Mouse (Mus musculus) R1 (cell line): ENCODE measurements around the gene Magi2.

Source experiments
- DNase-seq: peaks from one replicate; pipeline ENCODE4 v3.0.0-alpha.2; 2018; ENCODE audit warnings: low read depth, low spot score

The Magi2 gene

DNA sequence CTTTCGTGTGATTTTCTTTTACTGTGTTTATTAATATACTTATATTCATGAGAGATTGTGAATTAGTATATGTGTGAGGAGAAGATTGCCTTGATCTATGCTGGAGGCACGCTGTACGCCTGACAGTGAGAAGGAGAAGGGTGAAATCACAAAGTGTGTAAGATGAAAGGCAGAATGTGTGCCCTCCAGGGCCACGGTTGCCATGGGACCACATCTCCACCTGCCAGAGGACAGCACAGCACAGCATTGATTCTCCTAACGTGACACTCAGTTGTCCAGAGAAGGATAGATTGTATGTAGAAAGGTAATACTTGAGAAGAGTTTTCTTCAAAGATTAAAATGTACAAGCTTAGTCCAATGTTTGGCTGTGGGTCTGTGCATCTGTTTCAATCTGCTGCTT, 847.3 kb downstream of the Magi2 start:
- DNase-seq, result no peak

DNA sequence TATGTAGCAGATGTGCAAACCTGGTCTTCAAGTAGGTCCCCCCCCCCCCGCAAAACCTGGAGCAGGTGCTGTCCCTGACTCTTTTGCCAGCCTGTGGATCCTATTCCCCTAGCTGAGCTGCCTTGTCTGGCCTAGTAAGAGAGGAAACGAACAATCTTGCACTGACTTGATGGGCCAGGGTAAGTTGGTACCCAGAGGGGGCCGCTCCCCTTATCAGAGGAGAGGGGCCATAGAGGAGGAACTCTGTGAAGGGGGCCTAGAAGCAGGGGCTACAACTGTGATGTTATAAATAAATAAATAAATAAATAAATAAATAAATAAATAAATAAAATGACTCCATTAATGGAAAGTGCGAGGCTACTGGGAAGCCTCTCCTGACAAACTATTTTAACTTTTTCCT, 848.0 kb downstream of the Magi2 start:
- no peak for DNase-seq

DNA sequence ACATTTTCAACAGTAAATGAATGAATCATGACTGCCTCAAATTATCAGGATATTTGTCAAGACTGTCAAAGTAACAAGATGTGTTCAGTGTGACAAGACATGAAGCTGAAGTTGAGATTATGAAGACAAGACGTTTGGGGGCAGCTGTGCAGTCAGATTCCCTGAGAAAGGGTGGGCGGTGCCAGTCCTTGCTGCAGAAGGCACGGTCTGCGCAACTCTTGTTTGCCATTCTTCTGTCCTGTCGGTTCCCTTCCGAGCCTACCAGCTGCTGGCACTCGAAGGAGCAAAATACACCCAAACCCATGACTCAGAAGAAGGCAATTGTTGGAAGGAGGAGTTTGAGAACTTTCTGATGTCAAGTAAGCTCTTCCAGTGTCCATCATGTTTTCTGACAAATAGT, 852.1 kb downstream of the Magi2 start:
- DNase-seq, result no peak

DNA sequence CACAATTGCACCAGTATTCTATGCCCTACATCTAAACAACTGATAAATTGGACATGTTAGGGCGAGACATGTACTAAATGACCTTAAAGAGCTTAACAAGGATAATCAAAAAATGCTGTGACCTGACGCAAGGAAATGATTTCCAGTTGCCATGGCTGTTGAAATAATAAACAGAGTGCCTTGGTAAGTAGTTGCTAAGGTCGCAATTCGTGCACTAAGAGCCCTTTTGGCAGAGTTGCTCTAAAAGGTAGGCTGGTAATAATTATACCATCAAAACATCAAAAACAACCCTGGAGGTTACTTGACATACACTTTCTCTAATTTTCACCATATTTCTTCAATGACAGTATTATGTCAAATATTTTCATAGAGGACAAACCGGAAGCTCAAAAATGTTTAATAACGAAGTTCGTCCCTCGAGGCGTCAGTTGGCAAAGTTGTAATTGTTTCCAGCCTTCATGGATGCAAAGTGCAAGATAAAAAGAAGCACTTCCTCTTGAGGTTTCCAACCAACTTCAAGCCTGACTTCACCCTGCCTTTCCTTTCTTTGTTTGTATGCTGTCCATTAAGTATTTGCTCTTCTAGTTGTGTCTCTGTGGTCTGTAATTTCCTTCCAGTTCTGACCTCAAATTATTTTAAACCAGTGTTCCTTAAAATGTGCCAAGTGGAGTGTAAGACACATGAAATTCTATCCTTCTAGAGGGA, 853.9 kb downstream of the Magi2 start:
- no peak for DNase-seq

DNA sequence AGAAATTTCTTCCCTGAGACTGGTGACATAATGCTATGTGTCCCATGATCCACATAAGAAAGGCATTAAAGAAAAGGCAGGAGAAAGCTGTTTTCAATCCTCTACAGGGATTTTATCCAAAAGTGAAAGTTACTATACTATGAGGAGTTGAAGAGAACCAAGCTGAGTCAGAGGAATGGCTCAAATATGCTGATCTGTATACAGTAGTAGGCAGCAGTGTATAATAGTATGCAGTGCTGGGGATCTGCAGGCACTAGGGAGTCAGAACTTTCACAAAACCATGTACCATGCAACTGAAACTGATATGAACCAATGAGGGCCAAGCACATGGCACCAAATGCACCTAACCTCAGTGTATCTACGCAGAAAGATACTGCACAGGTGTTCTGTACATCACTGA, 855.5 kb downstream of the Magi2 start:
- DNase-seq, result no peak

DNA sequence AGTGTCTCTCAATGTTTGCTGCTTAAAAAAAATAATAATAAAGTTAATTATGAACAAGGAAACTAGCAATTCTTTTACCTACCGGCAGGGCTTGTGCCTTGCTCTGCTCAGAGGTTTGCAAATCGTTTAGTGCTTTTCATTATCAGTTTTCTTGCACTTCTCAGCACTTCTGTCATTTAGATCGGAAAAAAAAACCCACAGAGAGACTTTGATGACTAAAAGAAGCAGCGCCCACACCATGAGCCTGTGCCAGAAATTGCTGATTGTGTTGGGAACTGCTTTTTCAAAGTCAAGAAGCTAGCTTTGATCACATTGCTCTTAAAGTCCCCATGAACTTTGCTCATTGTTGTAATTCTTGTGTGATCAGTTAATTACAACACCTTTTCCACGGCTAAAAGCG, 860.2 kb downstream of the Magi2 start:
- no peak for DNase-seq

DNA sequence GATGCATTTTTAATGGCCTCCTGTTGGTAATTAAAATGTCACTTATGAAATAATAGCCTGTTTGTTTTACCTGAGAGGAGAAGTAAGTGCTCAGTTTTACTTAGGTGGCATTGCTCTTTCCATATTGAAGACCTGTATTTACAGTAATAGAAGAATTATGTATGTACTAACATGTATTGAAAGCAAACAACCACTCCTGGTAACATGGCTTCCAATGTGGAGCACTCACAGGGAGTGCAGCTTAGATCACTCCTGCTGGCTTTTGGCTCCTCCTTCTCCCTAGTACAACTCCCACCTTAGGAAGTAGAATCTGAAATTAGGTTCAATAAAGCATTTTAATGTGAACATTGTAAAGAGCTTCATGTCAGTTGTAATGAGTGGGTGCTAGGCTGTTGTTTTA, 877.0 kb downstream of the Magi2 start:
- peak; percentile 15 for DNase-seq

DNA sequence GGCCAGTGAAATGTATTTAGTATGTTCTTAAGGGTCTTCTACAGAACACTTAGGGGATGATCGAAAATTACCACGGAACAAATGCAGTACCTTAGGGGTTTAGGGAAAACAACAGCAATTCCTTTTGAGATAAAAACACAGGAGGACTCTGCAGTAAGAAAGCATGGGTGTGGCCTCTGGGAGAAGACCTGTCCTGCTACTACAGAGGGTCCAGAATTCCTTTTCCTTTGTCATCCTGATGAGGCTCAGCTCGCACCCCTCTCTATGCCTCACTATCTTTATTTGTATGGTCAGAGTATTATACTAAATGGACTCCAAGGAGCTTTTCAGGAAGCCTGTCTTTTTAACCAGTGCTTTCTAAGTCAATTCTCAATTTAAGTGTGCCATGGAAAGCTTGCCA, 877.7 kb downstream of the Magi2 start:
- peak; percentile 75 for DNase-seq

DNA sequence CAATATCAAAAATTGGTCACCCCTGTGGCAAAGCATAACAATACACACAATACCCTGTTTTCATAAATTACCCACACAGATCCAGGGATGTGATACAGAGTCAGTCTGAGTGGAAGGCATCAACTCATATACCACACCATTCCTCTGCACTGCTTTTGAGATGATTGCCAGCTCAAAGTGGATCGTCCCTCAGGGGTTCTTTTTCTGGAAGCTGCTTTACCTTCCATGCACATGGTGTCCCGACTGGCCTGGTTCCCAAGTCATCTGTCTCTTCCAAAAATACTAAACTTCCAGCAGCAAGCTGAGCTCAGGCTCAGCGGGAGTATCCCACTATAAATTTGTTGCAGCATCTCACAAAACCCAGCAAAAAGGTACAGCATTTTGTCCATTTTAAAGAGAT, 882.7 kb downstream of the Magi2 start:
- no peak for DNase-seq

DNA sequence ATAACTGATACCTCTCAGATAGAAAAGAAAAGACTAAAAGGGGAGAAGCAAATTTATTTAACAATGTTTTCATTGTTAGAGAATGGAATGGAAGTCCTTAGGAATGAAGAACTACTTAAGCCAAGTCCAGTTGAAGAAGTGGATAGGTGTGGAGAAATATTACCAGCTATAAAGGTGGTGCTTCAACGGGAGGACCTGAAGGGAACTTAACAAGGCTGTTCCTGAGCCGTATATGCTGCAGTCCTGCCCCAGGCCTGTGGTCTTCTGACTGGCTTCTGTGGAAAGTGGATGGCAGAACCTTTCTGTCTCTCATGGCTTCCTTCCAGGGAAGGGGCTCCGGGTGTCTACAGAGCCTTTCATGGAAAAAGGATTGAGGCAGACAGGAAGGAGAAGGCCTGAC, 890.3 kb downstream of the Magi2 start:
- no peak for DNase-seq

DNA sequence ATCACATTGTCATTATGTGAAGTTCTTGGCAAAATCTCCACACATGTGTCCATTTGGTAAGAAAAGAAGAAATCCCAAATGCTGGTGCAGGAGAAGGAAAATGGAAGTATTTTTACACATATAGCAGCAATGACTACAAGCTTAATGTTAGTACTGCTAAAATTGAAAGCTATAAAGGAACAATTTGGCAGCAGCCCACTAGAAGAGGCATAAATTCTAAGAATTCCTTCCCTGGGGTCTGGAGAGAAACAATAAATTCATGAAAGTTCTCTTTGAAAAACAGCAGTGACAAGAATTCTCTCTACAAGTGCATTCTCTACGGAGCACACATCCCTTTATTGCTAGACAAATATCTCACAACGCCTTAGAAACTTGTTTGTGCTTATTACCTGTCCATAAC, 913.4 kb downstream of the Magi2 start:
- DNase-seq, result no peak

DNA sequence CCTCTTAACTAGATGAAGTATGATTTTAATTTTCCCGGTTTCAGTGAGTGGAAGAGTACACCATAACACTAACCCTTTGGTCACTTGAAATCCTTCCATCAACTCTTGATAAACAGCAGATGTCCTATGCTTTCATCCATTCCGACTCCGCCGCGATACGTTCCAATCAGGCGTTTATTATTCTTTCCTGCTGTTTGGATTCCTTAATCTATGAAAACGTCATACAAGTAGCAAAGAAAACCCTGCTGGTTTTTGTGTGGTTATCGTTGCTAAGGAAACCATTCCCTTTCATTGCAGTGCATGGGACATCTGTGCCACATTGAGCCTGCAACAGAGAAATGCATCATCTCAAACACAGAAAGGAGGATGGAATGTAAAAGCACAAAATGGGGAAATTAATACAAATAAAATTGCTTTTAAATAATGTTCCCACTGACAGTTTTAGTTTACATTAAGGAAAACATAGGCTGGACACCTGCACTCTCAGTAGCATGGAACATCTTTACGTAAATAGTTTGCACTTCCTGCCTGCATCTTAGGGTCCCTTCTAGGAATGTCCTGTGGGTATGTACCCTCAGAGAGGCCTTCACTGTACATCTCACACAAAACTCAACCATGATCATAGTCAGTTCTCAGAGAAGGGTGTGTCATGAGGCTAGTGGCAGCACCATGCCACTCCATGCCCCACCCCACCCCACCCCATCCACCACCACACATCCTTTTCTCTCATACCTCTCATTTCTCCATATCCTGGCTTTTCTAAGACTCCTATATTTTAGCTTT, 914.0 kb downstream of the Magi2 start:
- DNase-seq, result no peak

DNA sequence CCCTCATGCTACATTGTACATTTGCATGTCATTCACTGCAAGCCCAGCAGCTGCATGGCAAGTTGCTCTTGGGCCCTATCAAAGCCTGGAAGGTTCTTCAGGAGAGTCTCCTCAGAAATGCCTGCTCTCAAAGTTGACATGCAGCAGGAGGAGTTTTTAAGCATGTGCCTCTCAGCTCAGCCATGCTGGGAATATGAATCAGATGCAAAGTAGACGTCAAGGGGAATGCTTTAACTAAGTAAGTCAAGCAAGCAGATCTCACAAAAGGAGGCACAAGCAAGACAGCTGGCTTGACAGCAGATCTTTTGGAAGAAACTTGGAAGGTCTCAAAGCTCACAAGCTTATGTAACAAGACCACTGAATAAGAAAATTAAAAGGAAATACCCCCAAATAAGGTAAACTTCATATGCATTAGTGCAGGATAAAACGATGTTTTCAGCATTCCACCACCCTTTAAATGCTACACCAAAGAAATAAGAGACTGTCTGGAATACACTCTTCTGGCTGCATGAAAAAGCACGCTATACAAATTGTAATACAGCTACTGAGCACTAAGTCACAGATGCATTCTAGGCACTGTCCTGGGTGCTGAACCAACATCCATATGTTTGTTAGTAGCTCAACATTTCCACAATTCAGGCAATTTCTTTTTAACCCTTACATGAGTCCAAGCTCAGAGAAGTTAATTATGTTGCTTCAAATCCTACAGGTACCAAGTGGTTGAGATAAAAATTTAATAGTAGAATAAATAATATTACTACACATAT, 926.7 kb downstream of the Magi2 start:
- peak; percentile 26 for DNase-seq

DNA sequence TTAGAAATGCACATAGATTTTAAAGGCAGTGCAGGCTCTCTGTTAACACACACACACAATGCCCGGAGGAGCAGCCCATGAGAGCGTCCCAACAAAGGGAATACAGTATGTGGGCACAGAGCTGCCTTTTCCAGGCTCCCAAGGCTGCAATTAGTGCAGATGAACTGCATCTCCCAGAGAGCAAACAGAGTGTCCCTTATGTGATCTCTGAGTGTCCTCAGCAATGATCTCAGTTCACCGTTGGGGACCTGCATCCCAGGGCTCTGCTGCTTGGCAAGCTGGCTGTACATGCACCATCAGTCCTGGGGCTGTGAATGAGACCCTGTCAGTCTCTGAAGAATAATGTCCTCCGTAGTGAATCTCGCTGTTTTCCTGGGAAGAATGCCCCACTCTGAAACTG, 969.9 kb downstream of the Magi2 start:
- DNase-seq, result no peak

DNA sequence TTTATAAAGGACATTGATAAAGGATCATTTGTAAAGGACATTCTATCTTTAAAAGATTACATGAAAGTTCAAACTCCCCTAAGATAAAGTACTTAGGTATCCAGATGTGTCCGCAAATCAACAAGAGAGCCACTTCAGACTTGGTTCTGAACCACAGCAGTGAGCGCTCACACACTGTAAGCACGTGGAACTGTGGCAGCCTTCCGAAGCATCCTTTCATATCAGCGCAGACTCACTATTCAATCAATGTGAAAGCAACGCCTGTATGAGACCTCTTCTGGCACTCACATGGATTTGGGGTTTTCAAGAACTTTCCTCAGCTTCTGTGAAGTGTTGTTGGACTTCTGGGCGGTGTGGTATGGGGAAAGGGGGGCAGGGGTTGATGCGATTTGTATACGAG, 970.6 kb downstream of the Magi2 start:
- DNase-seq, result no peak

DNA sequence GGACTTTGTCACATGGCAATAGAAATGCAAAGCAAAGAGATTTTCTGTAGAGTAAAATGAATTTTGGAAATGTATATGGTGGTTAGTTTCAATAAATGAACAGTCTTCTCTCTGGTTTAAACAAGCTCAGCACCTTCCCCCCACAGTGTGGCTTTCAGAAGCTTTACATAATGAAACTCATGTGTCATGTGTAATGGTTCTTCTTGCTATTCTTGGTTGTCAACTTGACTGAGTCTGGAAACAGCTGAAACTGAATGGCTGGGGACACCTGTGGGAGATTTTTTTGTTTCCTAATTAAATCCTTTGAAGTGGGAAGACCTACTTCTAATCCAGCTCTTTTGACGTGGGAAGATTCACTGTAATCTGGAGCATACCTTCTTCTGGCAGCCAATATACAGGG, 974.5 kb downstream of the Magi2 start:
- DNase-seq, result no peak

DNA sequence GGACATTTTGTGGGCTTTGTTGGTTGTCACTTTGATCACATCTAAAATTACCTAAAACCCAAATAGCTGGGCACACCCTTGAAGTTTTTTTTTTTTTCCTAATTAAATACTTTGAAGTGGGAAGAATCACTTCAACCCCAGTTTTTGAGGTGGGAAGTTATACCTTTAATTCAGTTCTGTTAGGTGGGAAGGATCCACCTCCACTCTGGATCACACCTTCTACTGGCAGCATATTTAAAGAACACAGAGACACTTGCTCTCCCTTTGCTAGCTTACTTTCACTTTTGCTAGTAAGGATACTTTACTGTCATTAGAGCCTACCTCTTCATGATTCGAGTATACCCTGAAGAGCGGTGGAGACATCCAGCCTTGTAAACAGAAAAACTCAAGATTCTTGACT, 981.3 kb downstream of the Magi2 start:
- DNase-seq, result no peak

DNA sequence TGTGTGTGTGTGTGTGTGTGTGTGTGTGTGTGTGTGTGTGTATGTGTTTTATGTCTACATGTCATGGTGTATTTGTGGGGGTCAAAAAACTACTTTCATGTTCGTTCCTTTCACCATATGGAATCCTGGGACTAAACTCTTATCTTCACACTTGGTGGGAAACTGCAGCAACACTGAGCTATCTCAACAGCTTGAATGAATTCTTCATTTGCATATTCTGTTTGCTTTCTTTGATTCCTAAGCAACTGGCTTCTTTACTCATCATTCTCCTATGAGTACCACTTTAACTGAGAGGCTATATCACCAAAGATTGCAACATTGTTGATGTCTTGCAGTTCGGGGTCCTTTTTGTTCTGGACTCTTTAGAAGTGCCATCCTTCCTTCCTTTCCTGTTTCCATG, 986.5 kb downstream of the Magi2 start:
- DNase-seq, result no peak

DNA sequence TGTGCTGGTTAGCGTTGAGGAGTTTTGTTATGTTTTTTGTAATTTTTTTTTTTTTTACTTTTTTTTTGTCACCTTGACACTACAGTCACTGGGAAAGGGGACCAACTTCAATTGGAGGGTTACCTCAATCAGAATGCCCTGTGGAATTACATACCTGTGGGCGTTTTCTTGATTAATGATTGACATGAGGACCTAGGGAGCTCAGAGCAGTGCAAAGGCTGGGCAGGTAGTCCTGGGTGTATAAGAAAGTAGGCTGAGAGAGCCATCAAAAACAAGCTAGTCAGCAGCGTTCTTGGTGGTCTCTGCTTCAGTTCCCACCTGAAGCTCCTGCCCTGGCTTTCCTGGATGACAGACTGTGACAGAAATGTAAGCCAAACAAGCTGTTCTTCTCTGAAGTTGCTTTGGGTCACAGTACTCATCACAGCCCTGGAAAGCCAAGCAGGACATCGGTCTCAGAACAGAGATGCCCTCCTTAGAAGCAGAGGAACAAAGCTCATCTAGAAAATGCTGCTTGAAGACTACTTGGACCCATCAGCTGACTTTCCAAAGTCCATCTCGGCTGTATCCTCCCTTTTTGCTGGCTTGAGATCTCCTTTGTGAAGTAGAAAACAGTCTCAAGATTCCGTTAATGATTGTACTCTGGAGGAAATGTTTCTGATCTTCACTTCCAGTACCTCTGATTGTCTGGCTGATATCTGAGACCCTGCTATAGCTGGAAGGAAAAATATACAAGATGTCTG, 999.8 kb downstream of the Magi2 start:
- DNase-seq, result no peak

DNA sequence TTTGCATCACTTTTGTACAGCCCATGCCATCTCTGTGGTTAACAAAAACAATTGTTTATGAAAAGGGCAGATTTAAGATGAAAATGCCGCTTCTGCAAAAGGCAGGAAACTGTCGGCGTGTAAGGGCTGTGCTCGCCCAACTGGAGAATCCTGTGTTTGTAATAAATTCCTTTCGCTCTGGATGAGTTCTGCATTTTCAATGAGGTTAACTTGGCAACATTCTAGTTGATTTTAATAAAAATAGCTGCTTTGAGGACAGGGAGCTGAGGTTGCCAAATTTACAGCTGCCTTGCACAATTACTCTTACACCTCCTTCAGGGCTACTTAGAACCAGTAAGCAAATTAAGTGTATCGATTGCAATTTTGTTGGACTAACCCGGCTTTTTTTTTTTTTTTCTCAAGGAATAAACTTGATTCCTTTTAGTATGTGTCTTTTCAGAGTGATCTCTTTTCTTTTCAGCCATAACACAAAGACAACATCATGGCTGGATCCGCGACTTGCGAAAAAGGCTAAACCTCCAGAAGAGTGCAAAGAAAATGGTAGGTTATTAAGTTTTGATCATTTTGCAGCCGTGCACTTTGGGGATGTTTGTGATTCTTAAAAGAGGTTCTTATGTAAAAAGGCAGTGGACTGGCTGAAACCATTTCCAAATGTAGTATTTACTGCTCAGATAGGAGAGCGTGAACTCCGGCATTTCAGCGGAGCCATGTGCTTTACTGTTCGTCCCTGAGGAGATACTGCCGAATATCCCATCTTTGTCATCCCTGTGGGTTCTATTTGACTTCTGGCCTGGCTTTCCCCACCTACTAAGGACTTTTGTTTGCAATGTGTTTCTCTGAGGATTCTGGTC, 1001.3 kb downstream of the Magi2 start:
- no peak for DNase-seq

DNA sequence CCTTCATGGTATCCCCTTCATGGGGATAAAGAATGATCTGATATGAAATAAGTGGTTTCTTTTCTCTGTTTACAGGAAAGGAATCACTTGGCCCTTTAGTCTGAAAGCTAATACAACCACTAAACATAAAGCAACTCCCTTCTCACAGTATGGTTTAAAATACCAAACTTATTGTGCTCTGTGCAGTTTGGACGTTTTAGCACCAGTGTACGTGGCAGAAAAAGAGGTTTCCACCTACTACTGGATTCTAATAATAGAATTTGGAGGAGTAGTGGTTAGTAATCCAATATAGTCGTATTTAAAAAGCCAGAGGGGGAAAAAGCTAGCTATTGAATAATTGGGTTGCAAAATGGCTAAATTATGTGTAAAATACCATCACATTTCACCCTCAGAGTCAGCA, 1005.1 kb downstream of the Magi2 start:
- DNase-seq, result no peak
